Mouse (Mus musculus) liver, adult 2 months (tissue): ENCODE measurements around the gene Slc39a11.

Experiments used
- CTCF ChIP-seq: fragments of 200-500 bp; IDR thresholded peaks from 2 replicates; pipeline ENCODE4 v1.5.1; 2011; ENCODE audit warnings: low read depth, low read length, control low read depth
- POLR2A ChIP-seq: fragments of 200-500 bp; IDR thresholded peaks from 2 replicates; pipeline ENCODE4 v1.6.1; 2011; ENCODE audit warnings: low read length, control low read depth; ENCODE audit not compliant: insufficient read depth; ENCODE audit errors: extremely low read depth

DNA sequence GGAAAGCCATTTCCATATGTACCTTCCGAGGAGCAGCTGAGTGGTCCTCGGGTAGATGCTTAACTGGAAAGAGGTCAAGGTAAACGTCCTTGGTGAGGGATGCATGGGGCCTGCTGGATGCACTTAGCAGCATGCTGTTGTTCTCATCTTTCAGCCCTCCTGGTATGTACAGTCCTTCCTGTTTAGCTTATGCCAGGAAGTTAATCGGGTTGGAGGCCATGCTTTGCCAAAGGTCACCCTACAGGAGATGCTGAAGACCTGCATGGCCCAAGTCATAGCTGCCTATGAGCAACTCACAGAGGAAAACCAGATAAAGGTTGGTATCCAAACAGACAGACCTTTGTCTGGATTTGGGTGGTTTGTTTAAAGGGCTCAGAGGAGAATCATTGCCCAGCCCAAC, 7.3 kb upstream of the Slc39a11 start:
- TF ChIP-seq POLR2A (no peak), CTCF (no peak)
